Mouse (Mus musculus) kidney, adult 2 months (tissue): Measurements from ENCODE around the gene Chdh. TPM values are rescaled to one million over a fixed set of nuclear protein-coding genes. Genes with fewer than 3 reads are reported as not detected.

Source experiments
- DNase-seq: peaks from one replicate; pipeline ENCODE4 v3.0.0; 2021
- H3K27ac ChIP-seq: fragments of 200-500 bp; 2 replicates; pipeline ENCODE4 v1.5.1; 2012; ENCODE audit warnings: low read depth, low read length, control low read depth, inconsistent platforms; ENCODE audit not compliant: insufficient read depth
- H3K27me3 ChIP-seq: fragments of 200-500 bp; replicated peaks from 2 replicates; pipeline ENCODE4 v1.6.1; 2012; ENCODE audit warnings: mild to moderate bottlenecking, moderate library complexity, low read length, inconsistent platforms; ENCODE audit not compliant: control insufficient read depth, insufficient read depth
- H3K36me3 ChIP-seq: fragments of 200-500 bp; 2 replicates; pipeline ENCODE4 v1.6.1; 2012; ENCODE audit warnings: mild to moderate bottlenecking, moderate library complexity, low read length, inconsistent platforms; ENCODE audit not compliant: control insufficient read depth, insufficient read depth
- H3K4me1 ChIP-seq: fragments of 200-500 bp; 2 replicates; pipeline ENCODE4 v1.6.1; 2011; ENCODE audit warnings: low read length; ENCODE audit not compliant: control insufficient read depth, insufficient read depth
- H3K4me3 ChIP-seq: fragments of 200-500 bp; 2 replicates; pipeline ENCODE4 v1.5.1; 2011; ENCODE audit warnings: mild to moderate bottlenecking, low read depth, low read length, control low read depth; ENCODE audit not compliant: insufficient read depth
- CTCF ChIP-seq: fragments of 200-500 bp; conservative IDR thresholded peaks from 2 replicates; pipeline ENCODE4 v1.5.1; 2011; ENCODE audit warnings: low read depth, mild to moderate bottlenecking, control low read depth, low read length, moderate library complexity, mixed read lengths; ENCODE audit not compliant: insufficient read depth, insufficient read length
- POLR2A ChIP-seq: fragments of 200-500 bp; IDR thresholded peaks from one replicate; pipeline ENCODE4 v1.6.1; 2011; ENCODE audit warnings: low read depth, low read length, control low read depth
- WGBS: fragments of 180-500 bp; shearing (Covaris S2); methylation state at CpG from one replicate; pipeline ENCODE4 v1.1.7; 2018; 5-methylcytosine and 5-hydroxymethylcytosine counted together
- polyA plus RNA-seq: library from polyadenylated mRNA; depleted of rRNA; stranded (reverse); fragments of >200 nt; gene quantifications from 2 replicates; pipeline ENCODE4 v1.2.3, GENCODE M21; 2012

The Chdh gene
- polyA plus RNA-seq, 1 experiment, result 112 TPM

DNA sequence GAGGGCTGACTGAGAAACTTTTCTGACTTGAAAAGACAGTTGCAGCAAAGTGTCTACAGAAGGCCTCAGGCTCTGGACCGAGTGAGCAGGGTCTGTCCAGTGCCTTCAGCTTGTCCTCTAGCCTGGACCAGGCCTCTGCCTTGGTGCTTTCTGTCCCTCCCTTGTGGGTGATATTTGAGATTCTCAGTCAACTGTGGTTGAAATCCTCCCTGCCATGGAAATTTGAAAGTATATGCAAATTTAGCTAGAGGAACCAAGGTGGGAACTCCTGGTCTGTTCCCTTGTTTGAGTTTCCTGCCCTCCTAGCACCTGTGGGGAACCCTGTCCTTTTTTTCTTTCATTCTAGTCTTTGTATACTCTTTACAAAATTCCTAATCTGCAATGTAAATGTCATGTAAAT lies 6.2 kb downstream of the Chdh start:
- peak; percentile 25 for DNase-seq
- Histone ChIP-seq H3K27ac (peak overlapping the region; percentile 47), H3K4me3 (no peak overlapping the region), H3K27me3 (no peaks in the 10 kb centered on the region), H3K4me1 (peaks cover 76% of the 10 kb centered on the region), H3K36me3 (no peaks in the 10 kb centered on the region; the same call in 1 of the 2 replicates)
- TF ChIP-seq CTCF (no peak), POLR2A (no peak)
- WGBS, result 29% methylated on average over 1 of the region's 1 CpGs

DNA sequence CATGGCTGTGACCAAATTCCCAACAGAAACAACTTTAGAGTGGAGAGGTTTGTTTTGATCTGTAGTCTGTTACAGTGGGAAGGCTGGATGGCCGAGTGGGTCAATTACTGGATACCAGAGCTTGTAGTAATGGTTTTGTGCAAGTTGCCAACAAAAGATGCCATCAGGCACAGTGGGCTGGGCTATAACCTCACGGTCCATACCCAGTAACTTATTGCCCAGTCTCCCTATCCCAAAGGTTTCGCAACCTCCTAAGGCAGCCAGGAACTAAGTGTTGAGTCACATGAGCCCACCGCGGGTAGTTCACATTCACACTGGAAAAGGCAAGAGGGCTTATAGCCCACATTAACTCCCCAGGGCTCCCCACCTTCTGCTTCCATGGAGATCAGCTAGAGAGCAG lies 7.8 kb downstream of the Chdh start:
- peaks cover 77% of the 10 kb centered on the region for H3K4me1 ChIP-seq

GRCm38 (mm10) chr14:30017794-30018462 lies 9.1 kb downstream of the Chdh start:
- Histone ChIP-seq H3K27ac (peak overlapping the region; percentile 98), H3K4me1 (peaks cover 69% of the 10 kb centered on the region), H3K27me3 (no peaks in the 10 kb centered on the region), H3K4me3 (no peak overlapping the region), H3K36me3 (no peaks in the 10 kb centered on the region)
- WGBS, result 48% methylated on average over 8 of the region's 8 CpGs
- peak; percentile 88 for DNase-seq
- TF ChIP-seq CTCF (no peak), POLR2A (no peak)

More for the DNA sequence above, 7.8 kb downstream of the Chdh start:
- TF ChIP-seq POLR2A (no peak), CTCF (no peak)
- 39% methylated on average over 5 of the region's 5 CpGs for WGBS
- Histone ChIP-seq H3K27me3 (no peaks in the 10 kb centered on the region), H3K36me3 (no peaks in the 10 kb centered on the region), H3K27ac (peak overlapping the region; percentile 55), H3K4me3 (no peak overlapping the region)
- peak; percentile 54 for DNase-seq

DNA sequence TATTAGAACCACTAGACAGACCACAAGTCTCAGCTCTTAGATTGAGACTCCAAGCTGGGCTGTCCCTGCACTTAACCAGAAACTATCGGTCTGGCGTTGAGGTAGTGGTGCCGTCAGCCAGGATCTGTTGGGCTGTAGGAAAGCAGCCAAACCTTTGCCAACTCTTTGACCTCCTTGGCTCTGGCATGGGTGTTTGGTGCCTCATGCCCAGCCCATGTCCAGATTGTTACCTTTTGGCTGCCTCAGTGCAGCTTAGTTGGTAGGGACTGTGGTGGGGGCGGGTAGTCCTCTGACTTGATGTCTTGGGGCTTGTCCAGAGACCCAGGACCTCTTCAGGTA lies 9.6 kb downstream of the Chdh start:
- Histone ChIP-seq H3K36me3 (no peaks in the 10 kb centered on the region), H3K4me3 (no peak overlapping the region), H3K27me3 (no peaks in the 10 kb centered on the region), H3K4me1 (peaks cover 66% of the 10 kb centered on the region), H3K27ac (peak overlapping the region; percentile 98)
- 47% methylated on average over 4 of the region's 4 CpGs for WGBS
- DNase-seq, result peak; percentile 83
- TF ChIP-seq POLR2A (no peak), CTCF (no peak)

DNA sequence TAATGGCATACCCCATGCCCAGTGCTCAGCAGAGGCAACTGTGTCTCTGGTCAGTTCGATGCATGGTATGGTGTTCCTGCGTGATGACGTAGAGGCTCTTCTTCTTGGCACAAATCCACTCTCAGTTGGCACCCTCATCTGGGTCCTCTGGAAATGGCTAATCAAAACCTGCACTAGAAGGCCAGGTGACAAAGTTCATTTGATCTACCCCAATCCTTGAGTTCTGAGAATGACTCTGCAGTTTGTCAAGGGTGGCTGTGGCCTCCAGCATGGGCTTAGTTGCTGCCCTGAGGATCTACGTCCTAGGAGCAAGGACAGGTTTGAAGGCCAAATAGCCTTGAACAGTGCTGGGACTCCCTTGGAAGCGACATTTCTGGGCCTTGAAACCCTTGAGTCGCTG lies 10.0 kb downstream of the Chdh start:
- DNase-seq, result peak; percentile 85
- Histone ChIP-seq H3K4me3 (no peak overlapping the region), H3K4me1 (peaks cover 62% of the 10 kb centered on the region), H3K27ac (peak overlapping the region; percentile 98), H3K27me3 (no peaks in the 10 kb centered on the region), H3K36me3 (no peaks in the 10 kb centered on the region)
- 57% methylated on average over 6 of the region's 6 CpGs for WGBS
- TF ChIP-seq CTCF, result no peak
- no peak for TF ChIP-seq POLR2A

- Histone ChIP-seq H3K4me3 (no peak overlapping the region), H3K36me3 (no peaks in the 10 kb centered on the region), H3K4me1 (peaks cover 59% of the 10 kb centered on the region), H3K27ac (peak overlapping the region; percentile 98), H3K27me3 (no peaks in the 10 kb centered on the region)
- no peak for TF ChIP-seq POLR2A
- no peak for TF ChIP-seq CTCF
- peak; percentile 93 for DNase-seq
- WGBS, result 50% methylated on average over 8 of the region's 8 CpGs
Measured at GRCm38 (mm10) chr14:30019375-30019774, 10.6 kb downstream of the Chdh start.

- peak; percentile 36 for DNase-seq
- peaks cover 55% of the 10 kb centered on the region for H3K4me1 ChIP-seq
Measured at GRCm38 (mm10) chr14:30019792-30020575, 11.2 kb downstream of the Chdh start.

More at GRCm38 (mm10) chr14:30019792-30020575, 11.2 kb downstream of the Chdh start:
- no peaks in the 10 kb centered on the region for H3K27me3 ChIP-seq
- WGBS, result 39% methylated on average over 9 of the region's 9 CpGs
- TF ChIP-seq POLR2A, result no peak
- no peak for TF ChIP-seq CTCF
- no peaks in the 10 kb centered on the region for H3K36me3 ChIP-seq
- H3K27ac ChIP-seq, result peak overlapping the region; percentile 98
- no peak overlapping the region for H3K4me3 ChIP-seq
